Mouse (Mus musculus) liver, postnatal 0 days (tissue): ENCODE results near the gene Saal1. TPM values are rescaled to one million over a fixed set of nuclear protein-coding genes. Genes with fewer than 3 reads are reported as not detected.

ENCODE experiments used
- ATAC-seq: fragments of 200-750 bp; cut with Nextera tagmentation; 2 replicates; pipeline ENCODE4 v1.8.0; 2017; ENCODE audit warnings: mild to moderate bottlenecking, moderate library complexity
- DNase-seq: peaks from one replicate; pipeline ENCODE4 v3.0.0-alpha.2; 2016
- H3K27ac ChIP-seq: fragments of 300-500 bp; sonication (generic); 2 replicates; pipeline ENCODE4 v1.5.1; 2014; ENCODE audit warnings: antibody characterized with exemption, moderate library complexity, mild to moderate bottlenecking, low read depth
- H3K27me3 ChIP-seq: fragments of 300-500 bp; sonication (generic); 2 replicates; pipeline ENCODE4 v1.6.1; 2014; ENCODE audit warnings: low read length, control low read depth, mixed read lengths; ENCODE audit not compliant: insufficient read depth
- H3K36me3 ChIP-seq: fragments of 300-500 bp; sonication (generic); replicated peaks from 2 replicates; pipeline ENCODE4 v1.6.1; 2014; ENCODE audit warnings: mild to moderate bottlenecking, control low read depth, low read length, moderate library complexity, mixed read lengths; ENCODE audit not compliant: insufficient read depth
- H3K4me1 ChIP-seq: fragments of 300-500 bp; sonication (generic); 2 replicates; pipeline ENCODE4 v1.6.1; 2014; ENCODE audit warnings: antibody characterized with exemption, mild to moderate bottlenecking, control low read depth; ENCODE audit not compliant: insufficient read depth
- H3K4me2 ChIP-seq: fragments of 300-500 bp; sonication (generic); 2 replicates; pipeline ENCODE4 v1.6.1; 2014; ENCODE audit warnings: low read depth, mild to moderate bottlenecking, low read length, moderate library complexity, mixed read lengths
- H3K4me3 ChIP-seq: fragments of 300-500 bp; sonication (generic); 2 replicates; pipeline ENCODE4 v1.5.1; 2014; ENCODE audit warnings: low read depth, low read length
- H3K9ac ChIP-seq: fragments of 300-500 bp; sonication (generic); replicated peaks from 2 replicates; pipeline ENCODE4 v1.6.1; 2014; ENCODE audit warnings: mild to moderate bottlenecking, moderate library complexity
- H3K9me3 ChIP-seq: fragments of 300-500 bp; sonication (generic); 2 replicates; pipeline ENCODE4 v1.6.1; 2016; ENCODE audit warnings: mild to moderate bottlenecking, control low read depth, low read length, mixed read lengths
- CTCF ChIP-seq: sonication (generic); IDR thresholded peaks from 2 replicates; pipeline ENCODE4 v1.5.1; 2016; ENCODE audit warnings: antibody characterized with exemption, low read depth
- EP300 ChIP-seq: IDR thresholded peaks from 2 replicates; pipeline ENCODE4 v1.6.1; 2016; ENCODE audit warnings: antibody characterized with exemption, low read depth, mild to moderate bottlenecking
- WGBS: fragments of 180-500 bp; shearing (Covaris S2); extraction: QIAGEN DNeasy Blood & Tissue Kit; methylation state at CpG from one replicate; pipeline ENCODE4 v1.1.7; 2014; ENCODE audit not compliant: insufficient replicate concordance; 5-methylcytosine and 5-hydroxymethylcytosine counted together
- polyA plus RNA-seq: library from polyadenylated mRNA; unstranded; fragments of >200 nt; fragmentation: Nextera tagmentation; extraction: Ambion mirVana; gene quantifications from 2 replicates; pipeline ENCODE4 v1.2.1, GENCODE M21; 2015

The Saal1 gene
- polyA plus RNA-seq, 1 experiment from 2014 or later, result 6.5 TPM

- Histone ChIP-seq H3K4me2 (no peak overlapping the region), H3K36me3 (no peaks in the 10 kb centered on the region), H3K4me1 (peaks cover 8% of the 10 kb centered on the region), H3K27me3 (no peaks in the 10 kb centered on the region), H3K27ac (peak overlapping the region; percentile 22; the same call in 1 of the 2 replicates), H3K4me3 (no peak overlapping the region), H3K9me3 (no peaks in the 10 kb centered on the region), H3K9ac (no peak overlapping the region)
- 64% methylated on average over 12 of the region's 12 CpGs for WGBS
- TF ChIP-seq CTCF, result no peak
- no peak for TF ChIP-seq EP300
- ATAC-seq (peak; percentile 77), DNase-seq (no peak)
These were observed 28.3 kb upstream of the Saal1 start for GRCm38 (mm10) chr7:46738561-46739460.

GRCm38 (mm10) chr7:46734983-46735382 is 24.5 kb upstream of the Saal1 start:
- no peak overlapping the region for H3K27ac ChIP-seq
- H3K9me3 ChIP-seq, result no peaks in the 10 kb centered on the region
- no peak overlapping the region for H3K4me2 ChIP-seq
- no peaks in the 10 kb centered on the region for H3K36me3 ChIP-seq
- TF ChIP-seq EP300 (no peak), CTCF (no peak)
- DNase-seq, result no peak
- no peak for ATAC-seq
- H3K4me3 ChIP-seq, result no peak overlapping the region
- no peaks in the 10 kb centered on the region for H3K27me3 ChIP-seq
- WGBS, result 53% methylated on average over 2 of the region's 2 CpGs
- peaks cover 12% of the 10 kb centered on the region for H3K4me1 ChIP-seq
- H3K9ac ChIP-seq, result no peak overlapping the region

DNA sequence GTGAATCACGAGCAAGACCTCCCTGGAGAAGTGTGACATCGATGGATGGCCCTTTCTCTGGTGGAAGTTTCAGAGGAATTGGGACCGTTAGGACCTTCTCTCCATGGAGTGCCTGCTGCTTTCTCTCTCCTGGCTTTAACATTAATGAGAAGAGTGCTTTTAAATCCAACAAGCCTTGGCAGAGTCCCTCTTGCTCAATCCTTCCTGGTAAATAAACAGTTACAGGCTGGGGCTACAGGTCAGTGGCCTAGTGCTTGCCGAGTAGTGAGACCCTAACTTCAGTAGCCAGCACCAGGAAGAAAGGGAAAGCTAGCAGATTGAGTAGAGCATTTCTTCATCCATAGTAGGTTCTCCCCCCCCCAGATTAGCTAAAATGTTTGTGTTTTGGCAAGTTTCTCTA is 22.0 kb upstream of the Saal1 start, which contains the start of gene Saa4:
TSS of gene Saa4 (minus strand) at position 146 of the 400 bp plus-strand sequence.
- TF ChIP-seq EP300 (no peak), CTCF (no peak)
- peak within 1 kb of the TSS; percentile 58 for H3K4me2 ChIP-seq
- no peak for DNase-seq
- H3K4me1 ChIP-seq, result 0 out of 2 replicates have a peak, but pooled peaks cover 4% of the 10 kb centered on the region
- H3K27me3 ChIP-seq, result no peaks in the 10 kb centered on the region
- no peaks in the 10 kb centered on the region for H3K9me3 ChIP-seq
- H3K9ac ChIP-seq, result no peak within 1 kb of the TSS; the same call in 1 of the 2 replicates
- WGBS, result 57% methylated on average over 4 of the region's 4 CpGs
- ATAC-seq, result peak; percentile 53; the same call in 1 of the 2 replicates
- H3K4me3 ChIP-seq, result peak within 1 kb of the TSS; percentile 32
- H3K36me3 ChIP-seq, result no peaks in the 10 kb centered on the region
- peak within 1 kb of the TSS; percentile 34; the same call in 1 of the 2 replicates for H3K27ac ChIP-seq

GRCm38 (mm10) chr7:46727584-46727983 is 17.1 kb upstream of the Saal1 start:
- Histone ChIP-seq H3K9me3 (no peaks in the 10 kb centered on the region), H3K4me3 (no peak overlapping the region)

DNA sequence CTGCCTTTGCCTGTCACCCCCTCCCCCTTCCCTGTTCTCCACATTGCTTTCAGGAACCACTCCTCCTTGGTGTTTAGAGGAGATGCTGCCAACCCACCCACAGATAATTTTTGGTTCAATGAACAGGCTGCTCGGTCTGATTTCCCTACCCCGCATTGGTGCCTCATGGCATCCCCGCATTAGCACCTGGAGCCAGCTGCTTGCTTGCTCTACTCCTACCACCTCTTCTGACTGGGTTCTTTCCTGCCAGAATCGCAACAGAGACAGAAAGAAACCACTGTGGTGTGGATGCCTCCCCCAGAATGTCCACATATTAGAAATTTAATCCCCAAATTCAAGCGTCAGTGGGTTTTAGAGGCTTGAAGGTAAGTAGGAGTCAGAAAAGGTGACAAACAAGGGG is 13.9 kb upstream of the Saal1 start:
- no peaks in the 10 kb centered on the region for H3K9me3 ChIP-seq
- no peak overlapping the region for H3K4me2 ChIP-seq
- H3K4me1 ChIP-seq, result no peaks in the 10 kb centered on the region; the same call in 1 of the 2 replicates
- ATAC-seq (no peak), DNase-seq (no peak)
- TF ChIP-seq EP300, result no peak
- TF ChIP-seq CTCF, result no peak
- H3K27ac ChIP-seq, result no peak overlapping the region
- no peaks in the 10 kb centered on the region for H3K27me3 ChIP-seq
- WGBS, result 58% methylated on average over 5 of the region's 5 CpGs
- H3K36me3 ChIP-seq, result no peaks in the 10 kb centered on the region
- no peak overlapping the region for H3K4me3 ChIP-seq
- H3K9ac ChIP-seq, result no peak overlapping the region

More at GRCm38 (mm10) chr7:46727584-46727983, 17.1 kb upstream of the Saal1 start:
- WGBS, result 71% methylated on average over 1 of the region's 1 CpGs
- H3K4me2 ChIP-seq, result no peak overlapping the region
- no peak for TF ChIP-seq EP300
- TF ChIP-seq CTCF, result no peak
- H3K27me3 ChIP-seq, result no peaks in the 10 kb centered on the region
- DNase-seq (no peak), ATAC-seq (no peak)
- no peak overlapping the region for H3K9ac ChIP-seq
- H3K4me1 ChIP-seq, result 0 out of 2 replicates have a peak, but pooled peaks cover 4% of the 10 kb centered on the region
- no peaks in the 10 kb centered on the region for H3K36me3 ChIP-seq
- H3K27ac ChIP-seq, result no peak overlapping the region

DNA sequence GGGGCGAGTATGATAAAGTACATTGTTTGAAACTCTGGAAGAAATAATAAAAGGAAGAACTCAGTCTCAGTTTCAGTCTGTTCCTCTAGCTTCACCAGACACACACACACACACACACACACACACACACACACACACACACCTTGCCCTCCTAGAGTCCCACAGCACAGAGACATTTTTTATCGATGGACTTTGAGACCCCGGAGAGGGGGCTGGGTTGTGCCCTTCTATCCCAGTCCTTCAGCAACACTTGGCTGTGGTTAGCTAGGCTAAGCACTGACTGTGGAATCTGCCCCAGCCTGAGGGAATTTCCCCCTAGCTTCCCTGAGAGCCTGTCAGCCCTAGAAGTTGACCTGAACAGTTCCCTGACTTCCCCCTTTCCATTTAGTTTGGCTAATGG is 13.4 kb upstream of the Saal1 start:
- TF ChIP-seq CTCF (no peak), EP300 (no peak)

More for the DNA sequence above, 13.4 kb upstream of the Saal1 start:
- H3K4me3 ChIP-seq, result no peak overlapping the region
- ATAC-seq (no peak), DNase-seq (no peak)
- H3K27me3 ChIP-seq, result no peaks in the 10 kb centered on the region
- H3K36me3 ChIP-seq, result no peaks in the 10 kb centered on the region
- H3K27ac ChIP-seq, result no peak overlapping the region
- no peaks in the 10 kb centered on the region for H3K9me3 ChIP-seq
- WGBS, result 56% methylated on average over 3 of the region's 3 CpGs
- no peak overlapping the region for H3K9ac ChIP-seq
- H3K4me2 ChIP-seq, result no peak overlapping the region
- peaks cover 5% of the 10 kb centered on the region for H3K4me1 ChIP-seq
